ENCODE assay signal across 23 mouse cellular contexts in the genomic region with DNA sequence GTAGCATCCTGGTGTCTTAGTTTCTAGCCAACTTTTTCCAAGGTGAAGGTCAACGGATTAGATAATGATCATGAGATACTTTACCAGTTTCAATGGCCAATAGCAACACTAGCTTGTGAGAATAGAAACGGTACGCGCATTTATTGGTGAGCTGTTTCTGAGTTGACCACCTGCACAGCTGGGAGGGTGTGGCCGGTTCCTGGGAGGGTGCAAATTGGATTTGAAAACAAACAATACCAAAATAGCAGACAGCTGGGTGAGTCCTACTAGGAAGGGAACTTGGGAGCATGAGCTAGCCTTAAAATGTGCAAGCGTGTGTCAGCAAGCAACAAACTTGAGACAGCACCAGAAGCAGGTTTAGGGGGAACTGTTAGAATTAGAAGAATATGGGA. TPM values are rescaled to one million over a fixed set of nuclear protein-coding genes. Genes with fewer than 3 reads are reported as not detected.
DNase-seq lines count a peak whose midpoint lies in the region; ATAC-seq and TF ChIP-seq lines count a peak whose summit lies in the region.
"Had no signal": no experiment of that assay in that cellular context is flagged by ENCODE, and none has a peak within 500 bp of the region (broad histone marks: within the 10 kb centered on the region; RNA-seq: fewer than 3 reads in every experiment).

No protein-coding gene starts in this region.

- TF ChIP-seq EP300 in liver, postnatal 0 days (IDR thresholded peaks at IDR 0.05; ENCODE audit: low read depth), result no peak
- TF ChIP-seq EP300 in ES-Bruce4 (IDR thresholded peaks at IDR 0.05; ENCODE audit: insufficient read depth, low read depth, low read length), result peak; percentile 60; the same call in 1 of the 2 replicates

- no peak for ATAC-seq in heart, embryonic 11.5 days (replicated peaks; ENCODE audit: insufficient number of reproducible peaks, low FRiP score, low TSS enrichment)
- ATAC-seq in liver, postnatal 0 days, result no peak
- ATAC-seq: forebrain, embryonic 13.5 days; forebrain, embryonic 16.5 days; hindbrain, postnatal 0 days; inflammation-experienced regulatory T-cells, adult 6 months; intestine, embryonic 16.5 days; Patski had no signal

- peak; percentile 61 for DNase-seq in heart, adult 11 months
- DNase-seq in liver, adult 2 months (ENCODE audit: extremely low read depth, low read depth, low spot score), result peak; percentile 44
- no peak for DNase-seq in liver, postnatal 0 days
- no peak for DNase-seq in adipocyte (ENCODE audit: low spot score)
- DNase-seq: adrenal gland, adult 8-10 months; adrenal gland, postnatal 36 days; cerebellum, adult 18-20 months; cerebellum, adult 9-10 months; cerebellum, postnatal 14 days; gastrocnemius, postnatal 10 days; gastrocnemius, postnatal 36 days; heart, postnatal 36 days had no signal

- no peaks in the 10 kb centered on the region for H3K27me3 ChIP-seq in heart, embryonic 11.5 days (ENCODE audit: control insufficient read depth, insufficient read depth, low read length)
- H3K27me3 ChIP-seq in liver, adult 2 months (ENCODE audit: control insufficient read depth, insufficient read depth, low read length), result no peaks in the 10 kb centered on the region
- H3K27me3 ChIP-seq in liver, postnatal 0 days (ENCODE audit: insufficient read depth, low read length), result no peaks in the 10 kb centered on the region
- H3K27me3 ChIP-seq in ES-Bruce4 (ENCODE audit: control insufficient read depth, insufficient read depth, low read length, poor library complexity, severe bottlenecking), result no peaks in the 10 kb centered on the region
- H3K27me3 ChIP-seq: forebrain, embryonic 13.5 days; Patski had no signal

- no peak overlapping the region for H3K4me3 ChIP-seq in heart, embryonic 11.5 days (ENCODE audit: low read depth, low read length)
- no peak overlapping the region for H3K4me3 ChIP-seq in liver, adult 2 months (ENCODE audit: insufficient read depth, low read depth, low read length)
- no peak overlapping the region for H3K4me3 ChIP-seq in liver, postnatal 0 days (ENCODE audit: low read depth, low read length)
- H3K4me3 ChIP-seq in ES-Bruce4 (ENCODE audit: low read depth, low read length), result no peak overlapping the region
- H3K4me3 ChIP-seq: forebrain, embryonic 10.5 days; forebrain, embryonic 13.5 days had no signal

- H3K27ac ChIP-seq in heart, embryonic 11.5 days (ENCODE audit: low read depth, low read length), result no peak overlapping the region
- H3K27ac ChIP-seq in liver, adult 2 months (replicated peaks; ENCODE audit: insufficient read depth, low read depth, low read length), result no peak overlapping the region
- no peak overlapping the region for H3K27ac ChIP-seq in liver, postnatal 0 days (ENCODE audit: low read depth)
- no peak overlapping the region for H3K27ac ChIP-seq in ES-Bruce4 (ENCODE audit: insufficient read depth, low read length)
- H3K27ac ChIP-seq: forebrain, embryonic 10.5 days; forebrain, embryonic 13.5 days; hindbrain, embryonic 14.5 days; hindbrain, postnatal 0 days had no signal

- H3K9ac ChIP-seq in heart, embryonic 11.5 days (ENCODE audit: low read depth, low read length), result no peak overlapping the region
- no peak overlapping the region for H3K9ac ChIP-seq in liver, adult 2 months (ENCODE audit: low read depth, low read length)
- H3K9ac ChIP-seq in liver, postnatal 0 days (replicated peaks), result no peak overlapping the region
- no peak overlapping the region for H3K9ac ChIP-seq in ES-Bruce4 (ENCODE audit: low read depth, poor library complexity, severe bottlenecking)
- H3K9ac ChIP-seq: forebrain, embryonic 13.5 days; hindbrain, embryonic 14.5 days had no signal

- no peaks in the 10 kb centered on the region for H3K36me3 ChIP-seq in heart, embryonic 11.5 days (ENCODE audit: control insufficient read depth, insufficient read depth, low read length)
- H3K36me3 ChIP-seq in liver, adult 2 months (ENCODE audit: control insufficient read depth, insufficient read depth, low read length), result 0 out of 2 replicates have a peak, but pooled peaks cover 2% of the 10 kb centered on the region
- no peaks in the 10 kb centered on the region for H3K36me3 ChIP-seq in liver, postnatal 0 days (replicated peaks; ENCODE audit: insufficient read depth, low read length)
- no peaks in the 10 kb centered on the region for H3K36me3 ChIP-seq in ES-Bruce4 (ENCODE audit: control insufficient read depth, insufficient read depth, low read length, poor library complexity, severe bottlenecking)
- H3K36me3 ChIP-seq: forebrain, embryonic 10.5 days had no signal

- H3K4me1 ChIP-seq in heart, embryonic 11.5 days (ENCODE audit: control insufficient read depth, insufficient read depth, low read length), result peaks cover 9% of the 10 kb centered on the region
- H3K4me1 ChIP-seq in liver, adult 2 months (ENCODE audit: control insufficient read depth, insufficient read depth, low read length), result peaks cover 2% of the 10 kb centered on the region; the same call in 1 of the 2 replicates
- H3K4me1 ChIP-seq in liver, postnatal 0 days (ENCODE audit: insufficient read depth), result no peaks in the 10 kb centered on the region
- H3K4me1 ChIP-seq in ES-Bruce4 (ENCODE audit: control insufficient read depth, insufficient read depth, low read length), result peaks cover 7% of the 10 kb centered on the region
- H3K4me1 ChIP-seq: forebrain, embryonic 10.5 days; forebrain, embryonic 13.5 days had no signal

- WGBS in heart, embryonic 11.5 days (ENCODE audit: insufficient replicate concordance), result 85% methylated on average over 6 of the region's 6 CpGs
- WGBS in liver, adult 2 months, result 73% methylated on average over 6 of the region's 6 CpGs
- WGBS in liver, postnatal 0 days (ENCODE audit: insufficient replicate concordance), result 83% methylated on average over 6 of the region's 6 CpGs

- no peaks in the 10 kb centered on the region for H3K9me3 ChIP-seq in heart, embryonic 11.5 days (replicated peaks; ENCODE audit: control insufficient read depth, low read length)
- H3K9me3 ChIP-seq in liver, postnatal 0 days (ENCODE audit: low read length), result no peaks in the 10 kb centered on the region
- no peaks in the 10 kb centered on the region for H3K9me3 ChIP-seq in ES-Bruce4 (replicated peaks; ENCODE audit: control insufficient read depth, insufficient read depth, low read length, poor library complexity, severe bottlenecking)
- H3K9me3 ChIP-seq: forebrain, embryonic 10.5 days; forebrain, embryonic 13.5 days; G1E had no signal

- H3K4me2 ChIP-seq in heart, embryonic 11.5 days, result no peak overlapping the region
- H3K4me2 ChIP-seq in liver, postnatal 0 days (ENCODE audit: low read depth, low read length), result no peak overlapping the region
- H3K4me2 ChIP-seq: forebrain, embryonic 13.5 days; hindbrain, embryonic 14.5 days had no signal

- no peak for TF ChIP-seq CTCF in liver, adult 2 months (IDR thresholded peaks at IDR 0.05; ENCODE audit: low read depth, low read length)
- TF ChIP-seq CTCF in liver, postnatal 0 days (IDR thresholded peaks at IDR 0.05; ENCODE audit: low read depth), result no peak
- TF ChIP-seq CTCF in ES-Bruce4 (IDR thresholded peaks at IDR 0.05; ENCODE audit: low read depth, low read length), result no peak

- peaks cover 12% of the 10 kb centered on the region; the same call in 1 of the 2 replicates for H3K79me2 ChIP-seq in liver, adult 2 months (ENCODE audit: control insufficient read depth, insufficient read depth, low read length)

- no peak for TF ChIP-seq POLR2A in liver, adult 2 months (IDR thresholded peaks at IDR 0.05; ENCODE audit: extremely low read depth, insufficient read depth, low read length)
- no peak for TF ChIP-seq POLR2A in ES-Bruce4 (IDR thresholded peaks at IDR 0.05; ENCODE audit: insufficient read depth, low read length)

RNA-seq across cellular contexts. Expression of gene Dera, which starts 19.3 kb away (rescaled TPM):
- polyA plus RNA-seq in heart, embryonic 11.5 days (2014; fragmentation: Nextera tagmentation; extraction: Ambion mirVana), result 62.5 and 68.5 TPM in 2 replicates
- 83.4 and 103 TPM in 2 replicates for total RNA-seq in liver, adult 2 months (2014; rRNA removed)
- 42.8 and 47.1 TPM in 2 replicates for polyA plus RNA-seq in liver, adult 2 months (2012; rRNA removed)
- polyA plus RNA-seq in liver, postnatal 0 days (2015; fragmentation: Nextera tagmentation; extraction: Ambion mirVana), result 42.5 and 43.6 TPM in 2 replicates
- 41.4 and 41.5 TPM in 2 replicates for polyA plus RNA-seq in ES-Bruce4 (2011; ENCODE audit: insufficient read depth, insufficient read length, low read depth, missing spikeins)

RNA-seq across cellular contexts. Expression of gene Strap, which starts 38.8 kb away (rescaled TPM):
- polyA plus RNA-seq in heart, embryonic 11.5 days (2014; fragmentation: Nextera tagmentation; extraction: Ambion mirVana), result 148 and 160 TPM in 2 replicates
- total RNA-seq in liver, adult 2 months (2014; rRNA removed), result 47.1 and 50.1 TPM in 2 replicates
- polyA plus RNA-seq in liver, adult 2 months (2012; rRNA removed), result 26.8 and 33.7 TPM in 2 replicates
- 57.7 and 60.1 TPM in 2 replicates for polyA plus RNA-seq in liver, postnatal 0 days (2015; fragmentation: Nextera tagmentation; extraction: Ambion mirVana)
- 115 and 117 TPM in 2 replicates for polyA plus RNA-seq in ES-Bruce4 (2011; ENCODE audit: insufficient read depth, insufficient read length, low read depth, missing spikeins)

Comparison
In these comparisons a context has a peak if more than half of its experiments do, and no peak if none do; other contexts are left out.
1. DNase-seq: peak in heart, adult 11 months (single experiment) and liver, adult 2 months (single experiment); none in liver, postnatal 0 days (single experiment) and adipocyte (single experiment).